Mouse (Mus musculus): Measurements from ENCODE around the gene Hist1h3e. TPM values are rescaled to one million over a fixed set of nuclear protein-coding genes. Genes with fewer than 3 reads are reported as not detected.

Gene Hist1h3e
- polyA plus RNA-seq, 2 experiments: 5.1 to 25.4 TPM

GRCm38 (mm10) chr13:23556906-23557305, 5.3 kb downstream of the Hist1h3e start:
- WGBS (ENCODE audit: insufficient replicate concordance): 63% methylated on average over 3 of the region's 3 CpGs
- Histone ChIP-seq H3K36me3 (replicated peaks; ENCODE audit: control insufficient read depth, insufficient read depth, low read depth) (no peaks in the 10 kb centered on the region), H3K9me3 (ENCODE audit: control insufficient read depth, low read length) (no peaks in the 10 kb centered on the region), H3K4me1 (replicated peaks; ENCODE audit: control insufficient read depth in 2 of 2, insufficient read depth in 2 of 2, low read length in 1 of 2) (peaks cover 20 to 24% of the 10 kb centered on the region in 2 experiments), H3K9ac (replicated peaks) (peak overlapping the region; percentile 92), H3K4me2 (ENCODE audit: low read depth) (peak overlapping the region; percentile 79), H3K4me3 (ENCODE audit: insufficient read depth in 1 of 2, low read depth in 2 of 2, low read length in 2 of 2) (peak overlapping the region; percentile 54 to 63), H3K27me3 (ENCODE audit: control insufficient read depth, insufficient read depth, low read length) (no peaks in the 10 kb centered on the region), H3K27ac (peak overlapping the region; percentile 95)
- TF ChIP-seq EP300 (IDR thresholded peaks at IDR 0.05; ENCODE audit: low read depth) (no peak), CTCF (IDR thresholded peaks at IDR 0.05; ENCODE audit: low read depth) (no peak)
- no peak for ATAC-seq (ENCODE audit: insufficient read depth)
- no peak for DNase-seq (ENCODE audit: low read depth in 3 of 3, low spot score in 3 of 3)

- peak overlapping the region; percentile 63 to 83 for H3K4me3 ChIP-seq (ENCODE audit: insufficient read depth in 1 of 2, low read depth in 2 of 2, low read length in 2 of 2)
- ATAC-seq (ENCODE audit: insufficient read depth) (peak; percentile 51), DNase-seq (ENCODE audit: low read depth in 3 of 3, low spot score in 3 of 3) (peak; percentile 86 to 94 (median 88))
- no peaks in the 10 kb centered on the region for H3K27me3 ChIP-seq (ENCODE audit: control insufficient read depth, insufficient read depth, low read length)
- H3K4me2 ChIP-seq (ENCODE audit: low read depth): peak overlapping the region; percentile 79
- H3K36me3 ChIP-seq (replicated peaks; ENCODE audit: control insufficient read depth, insufficient read depth, low read depth): no peaks in the 10 kb centered on the region
- peak overlapping the region; percentile 95 for H3K27ac ChIP-seq
- no peaks in the 10 kb centered on the region for H3K9me3 ChIP-seq (ENCODE audit: control insufficient read depth, low read length)
- no peak for TF ChIP-seq CTCF (IDR thresholded peaks at IDR 0.05; ENCODE audit: low read depth)
- TF ChIP-seq EP300 (IDR thresholded peaks at IDR 0.05; ENCODE audit: low read depth): no peak; the same call in 1 of the 2 replicates
- H3K9ac ChIP-seq (replicated peaks): peak overlapping the region; percentile 92
- under 1% methylated on average over 18 of the region's 18 CpGs for WGBS (ENCODE audit: insufficient replicate concordance)
- H3K4me1 ChIP-seq (replicated peaks; ENCODE audit: control insufficient read depth in 2 of 2, insufficient read depth in 2 of 2, low read length in 1 of 2): peaks cover 21 to 27% of the 10 kb centered on the region in 2 experiments
Observed at GRCm38 (mm10) chr13:23555839-23556416, 6.2 kb downstream of the Hist1h3e start.

- peak overlapping the region; percentile 63 to 83 for H3K4me3 ChIP-seq (ENCODE audit: insufficient read depth in 1 of 2, low read depth in 2 of 2, low read length in 2 of 2)
- no peaks in the 10 kb centered on the region for H3K36me3 ChIP-seq (replicated peaks; ENCODE audit: control insufficient read depth, insufficient read depth, low read depth)
- no peaks in the 10 kb centered on the region for H3K9me3 ChIP-seq (ENCODE audit: control insufficient read depth, low read length)
- under 1% methylated on average over 54 of the region's 54 CpGs for WGBS (ENCODE audit: insufficient replicate concordance)
- H3K4me1 ChIP-seq (replicated peaks; ENCODE audit: control insufficient read depth in 2 of 2, insufficient read depth in 2 of 2, low read length in 1 of 2): peaks cover 16 to 28% of the 10 kb centered on the region in 2 experiments
- peak; percentile 72 for ATAC-seq (ENCODE audit: insufficient read depth)
- peak overlapping the region; percentile 92 for H3K9ac ChIP-seq (replicated peaks)
- H3K27ac ChIP-seq: peak overlapping the region; percentile 95
- peak overlapping the region; percentile 79 for H3K4me2 ChIP-seq (ENCODE audit: low read depth)
- no peak for TF ChIP-seq CTCF (IDR thresholded peaks at IDR 0.05; ENCODE audit: low read depth)
- TF ChIP-seq EP300 (IDR thresholded peaks at IDR 0.05; ENCODE audit: low read depth): peak; percentile 79
- DNase-seq (ENCODE audit: low read depth in 3 of 3, low spot score in 3 of 3): peak; percentile 86 to 91 (median 87)
- H3K27me3 ChIP-seq (ENCODE audit: control insufficient read depth, insufficient read depth, low read length): no peaks in the 10 kb centered on the region
Observed at GRCm38 (mm10) chr13:23554925-23555838, 7.0 kb downstream of the Hist1h3e start.

- Histone ChIP-seq H3K9ac (replicated peaks) (peak overlapping the region; percentile 92), H3K4me3 (ENCODE audit: insufficient read depth in 1 of 2, low read depth in 2 of 2, low read length in 2 of 2) (peak overlapping the region in 1 of 2 experiments; percentile 63; a peak in 2 of 4 replicates), H3K27me3 (ENCODE audit: control insufficient read depth, insufficient read depth, low read length) (no peaks in the 10 kb centered on the region), H3K4me1 (replicated peaks; ENCODE audit: control insufficient read depth in 2 of 2, insufficient read depth in 2 of 2, low read length in 1 of 2) (peaks cover 19 to 28% of the 10 kb centered on the region in 2 experiments), H3K9me3 (ENCODE audit: control insufficient read depth, low read length) (no peaks in the 10 kb centered on the region), H3K4me2 (ENCODE audit: low read depth) (peak overlapping the region; percentile 79), H3K27ac (peak overlapping the region; percentile 95), H3K36me3 (replicated peaks; ENCODE audit: control insufficient read depth, insufficient read depth, low read depth) (no peaks in the 10 kb centered on the region)
- DNase-seq (ENCODE audit: low read depth in 3 of 3, low spot score in 3 of 3): no peak
- no peak for ATAC-seq (ENCODE audit: insufficient read depth)
- no peak for TF ChIP-seq EP300 (IDR thresholded peaks at IDR 0.05; ENCODE audit: low read depth)
- TF ChIP-seq CTCF (IDR thresholded peaks at IDR 0.05; ENCODE audit: low read depth): no peak
- WGBS (ENCODE audit: insufficient replicate concordance): 13% methylated on average over 9 of the region's 9 CpGs
Observed at GRCm38 (mm10) chr13:23554393-23554792, 7.8 kb downstream of the Hist1h3e start.

- H3K4me3 ChIP-seq (ENCODE audit: insufficient read depth in 1 of 2, low read depth in 2 of 2, low read length in 2 of 2): no peak within 1 kb of the TSS
- peak within 1 kb of the TSS; percentile 79 for H3K4me2 ChIP-seq (ENCODE audit: low read depth)
- H3K27ac ChIP-seq: peak within 1 kb of the TSS; percentile 98
- H3K9ac ChIP-seq (replicated peaks): peak within 1 kb of the TSS; percentile 92
- TF ChIP-seq EP300 (IDR thresholded peaks at IDR 0.05; ENCODE audit: low read depth) (no peak), CTCF (IDR thresholded peaks at IDR 0.05; ENCODE audit: low read depth) (no peak)
- H3K4me1 ChIP-seq (replicated peaks; ENCODE audit: control insufficient read depth in 2 of 2, insufficient read depth in 2 of 2, low read length in 1 of 2): peaks cover 20 to 31% of the 10 kb centered on the region in 2 experiments
- no peaks in the 10 kb centered on the region for H3K36me3 ChIP-seq (replicated peaks; ENCODE audit: control insufficient read depth, insufficient read depth, low read depth)
- no peak for ATAC-seq (ENCODE audit: insufficient read depth)
- no peak for DNase-seq (ENCODE audit: low read depth in 3 of 3, low spot score in 3 of 3)
- no peaks in the 10 kb centered on the region for H3K27me3 ChIP-seq (ENCODE audit: control insufficient read depth, insufficient read depth, low read length)
- no peaks in the 10 kb centered on the region for H3K9me3 ChIP-seq (ENCODE audit: control insufficient read depth, low read length)
Observed at GRCm38 (mm10) chr13:23552962-23553361, 9.2 kb downstream of the Hist1h3e start, which contains the start of gene Hist1h1d. Gene Hist1h1d, plus strand, starts transcription at chr13:23553262.
